Mouse (Mus musculus): ENCODE measurements around the gene Ipo13.
A peak's percentile ranks its signal among the peaks of the same experiment; 100 is the strongest.

DNA sequence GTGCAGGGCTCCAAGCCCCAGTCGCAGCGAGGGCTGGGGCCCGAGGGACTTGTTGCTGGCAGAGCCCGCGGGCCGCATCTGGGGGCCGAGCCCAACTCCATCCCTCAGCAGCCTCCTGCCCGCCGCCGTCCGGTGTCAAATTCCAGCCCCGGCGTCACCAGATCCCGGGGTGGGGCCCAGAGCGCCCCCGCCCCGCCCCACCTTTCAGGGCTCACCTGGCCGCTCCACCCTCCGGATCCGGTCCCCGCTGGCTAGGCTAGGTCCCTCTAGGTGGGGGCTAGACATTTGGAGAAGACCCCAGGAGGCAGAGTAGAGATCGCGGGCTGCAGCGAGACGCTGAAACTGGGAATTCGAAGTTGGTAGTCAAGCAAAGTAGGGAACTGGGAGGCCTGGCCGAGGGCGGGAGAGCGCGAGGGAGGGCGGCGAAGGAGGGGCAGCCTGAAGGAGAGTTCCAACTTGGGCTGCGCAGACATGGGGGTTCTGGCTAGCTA lies 14.6 kb upstream of the Ipo13 start, which contains the start of gene Artn:
- TF ChIP-seq POLR2A (IDR thresholded peaks at IDR 0.05; ENCODE audit: insufficient read length, low read depth) (peak; percentile 47), POLR2AphosphoS2 (IDR thresholded peaks at IDR 0.05; ENCODE audit: insufficient read length, low read depth) (no peak), SRF (IDR thresholded peaks at IDR 0.05; ENCODE audit: control insufficient read depth, insufficient read length, low read depth) (no peak), USF1 (IDR thresholded peaks at IDR 0.05; ENCODE audit: low read depth) (no peak)

Measured in myocyte (in vitro differentiated cells).